Mouse (Mus musculus) cerebellum, adult 9-10 months (tissue): Measurements from ENCODE around the gene Vmn1r227.

Source experiments
- DNase-seq: peaks from one replicate; pipeline ENCODE4 v3.0.0; 2022

Gene Vmn1r227

DNA sequence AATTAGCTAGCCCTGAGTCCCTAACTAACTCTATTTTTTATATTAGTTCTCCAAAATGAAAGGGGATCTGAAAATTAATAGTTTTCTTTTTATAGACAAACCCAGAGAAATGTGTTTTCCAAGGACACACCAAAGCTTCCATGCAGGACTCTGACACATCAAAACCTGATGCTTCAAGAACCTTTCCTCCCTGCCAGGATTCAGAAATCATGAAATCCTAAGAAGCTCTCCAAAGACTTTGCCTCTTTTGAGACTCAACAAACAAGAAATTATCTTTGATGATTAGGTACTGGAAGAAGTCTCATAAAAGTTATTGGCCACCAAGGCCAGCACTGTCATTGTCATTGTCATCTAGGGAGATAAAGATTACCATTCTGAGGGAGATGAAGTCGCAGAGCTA, at the start of gene Vmn1r227:
Gene Vmn1r227, plus strand, starts transcription at position 301 of the 400 bp plus-strand sequence.
- no peak for DNase-seq

DNA sequence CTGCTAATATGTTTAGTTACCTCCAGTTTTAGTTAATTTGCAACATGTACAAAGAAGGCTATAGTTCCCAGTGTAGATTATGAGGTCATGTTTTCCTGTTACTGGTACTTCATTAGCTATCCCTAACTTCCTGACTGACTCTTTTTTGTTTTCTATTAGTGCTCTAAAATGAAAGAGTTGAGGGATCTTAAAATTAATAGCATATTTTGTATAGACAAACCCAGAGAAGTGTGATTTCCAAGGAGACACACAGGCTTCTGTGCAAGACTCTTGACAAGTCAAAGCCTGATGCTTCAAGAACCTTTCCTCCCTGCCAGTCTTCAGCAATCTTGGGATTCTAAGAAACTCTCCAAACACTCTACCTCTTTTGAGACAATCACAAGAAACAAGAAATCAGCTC, 47.1 kb upstream of the Vmn1r227 start, which contains the start of gene Vmn1r226:
Gene Vmn1r226, plus strand, starts transcription at position 301 of the 400 bp plus-strand sequence.
- no peak for DNase-seq

DNA sequence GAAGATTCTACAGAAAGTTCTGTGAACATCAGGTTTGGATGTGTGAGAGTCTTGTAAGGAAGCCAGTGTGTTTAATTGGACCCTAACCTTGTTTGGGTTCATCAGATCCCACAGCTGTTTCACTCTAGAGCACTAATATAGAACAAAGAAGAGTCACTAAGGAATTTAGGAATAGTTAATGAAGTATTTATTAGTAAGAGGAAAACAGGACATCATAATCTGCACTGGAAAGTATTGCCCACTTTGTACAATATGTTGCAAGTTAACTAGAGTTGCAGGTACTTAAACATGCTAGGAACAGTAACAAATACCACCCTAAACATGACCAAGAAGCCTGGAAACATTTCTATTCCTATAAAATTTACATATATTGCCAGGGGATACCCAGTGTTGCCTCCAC, 56.4 kb downstream of the Vmn1r227 start, which contains the start of gene Vmn1r228:
Gene Vmn1r228, minus strand, starts transcription at position 101 of the 400 bp plus-strand sequence.
- no peak for DNase-seq
